Mouse (Mus musculus): Measurements from ENCODE around the gene Pdzd3. TPM values are rescaled to one million over a fixed set of nuclear protein-coding genes. Genes with fewer than 3 reads are reported as not detected.

Gene Pdzd3
- total RNA-seq, 2 experiments from 2014 or later, result 0.75 to 0.81 TPM

GRCm38 (mm10) chr9:44207840-44208239, 43.4 kb downstream of the Pdzd3 start:
- no peak for DNase-seq (ENCODE audit: low spot score in 2 of 2)

GRCm38 (mm10) chr9:44200458-44200857, 50.8 kb downstream of the Pdzd3 start:
- no peak for DNase-seq (ENCODE audit: low spot score in 2 of 2)

DNA sequence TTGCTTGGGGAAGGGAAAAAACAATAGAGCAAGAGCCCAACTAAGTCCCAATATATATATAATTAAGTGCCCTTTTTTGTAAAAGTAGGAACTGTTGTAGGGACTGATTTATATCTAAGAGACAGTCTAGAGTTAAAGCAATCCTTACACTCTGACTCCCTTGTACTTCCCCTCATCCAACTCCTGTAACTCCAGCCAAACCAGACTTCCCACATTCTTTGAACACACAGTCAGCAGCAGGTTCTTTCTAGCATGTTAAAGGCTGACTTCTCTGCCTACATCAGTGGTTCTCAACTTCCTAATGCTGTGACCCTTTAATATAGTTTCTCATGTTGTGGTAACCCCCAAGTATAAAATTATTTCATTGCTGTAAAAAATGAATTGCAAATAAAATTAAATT, 51.7 kb downstream of the Pdzd3 start:
- DNase-seq (ENCODE audit: low spot score in 2 of 2), result no peak

DNA sequence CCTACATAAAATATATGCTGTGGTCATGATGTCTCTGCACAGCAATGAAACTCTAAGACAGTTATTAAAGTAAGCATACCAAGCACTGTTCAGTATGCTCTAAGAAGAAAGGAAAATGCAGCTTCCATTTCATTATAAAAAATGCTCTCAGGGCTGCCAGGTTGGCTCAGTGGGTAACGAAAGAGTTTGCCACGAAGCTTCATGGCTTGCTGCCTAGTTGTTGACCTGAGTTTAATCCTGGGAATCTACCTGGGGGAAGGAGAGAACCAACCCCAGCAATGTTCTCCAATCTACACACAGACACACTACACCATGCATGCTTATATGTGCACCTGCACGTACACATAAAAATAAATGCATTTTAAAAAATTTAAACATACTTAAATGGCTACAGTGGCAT, 52.1 kb downstream of the Pdzd3 start:
- no peak for DNase-seq (ENCODE audit: low spot score in 2 of 2)

Other genes starting within 250 kb of the Pdzd3 start
- 100 to 1,000 TPM; 830 to 832 TPM for gene Thy1, start 208.1 kb downstream of the Pdzd3 start, total RNA-seq (2021)
- 10 to 100 TPM; 79.1 to 86.3 TPM for gene Usp2, start 184.4 kb downstream of the Pdzd3 start, total RNA-seq (2021)
- under 1 TPM in 1 of 2 experiments, not detected in 1; 0.16 TPM for gene Mfrp, start 149.7 kb downstream of the Pdzd3 start, total RNA-seq (2021)
- gene C1qtnf5, start 144.2 kb downstream of the Pdzd3 start, total RNA-seq (2021), result 10 to 100 TPM; 18.1 to 23.2 TPM
- under 1 TPM; 0.14 to 0.42 TPM for gene Gm49380, start 138.0 kb downstream of the Pdzd3 start, total RNA-seq (2021)
- 10 to 100 TPM; 28.7 to 31.9 TPM for gene Rnf26, start 138.0 kb downstream of the Pdzd3 start, total RNA-seq (2021)
- 10 to 100 TPM in 1 of 2 experiments, 1 to 10 TPM in 1; 8.7 to 10.3 TPM for gene Mcam, start 117.0 kb downstream of the Pdzd3 start, total RNA-seq (2021)
- 10 to 100 TPM; 51.1 to 56.3 TPM for gene Cbl, start 17.4 kb downstream of the Pdzd3 start, total RNA-seq (2021)
- 1 to 10 TPM in 1 of 2 experiments, not detected in 1; 1.8 TPM for gene Ccdc153, start 10.8 kb downstream of the Pdzd3 start, total RNA-seq (2021)
- 10 to 100 TPM in 1 of 2 experiments, 1 to 10 TPM in 1; 9.0 to 10.4 TPM for gene Nlrx1, start 17.1 kb upstream of the Pdzd3 start, total RNA-seq (2021)
- 10 to 100 TPM; 56.0 to 63.2 TPM for gene Abcg4, start 37.1 kb upstream of the Pdzd3 start, total RNA-seq (2021)
- gene Hinfp, start 54.2 kb upstream of the Pdzd3 start, total RNA-seq (2021), result 10 to 100 TPM; 29.1 to 36.1 TPM
- 100 to 1,000 TPM; 188 to 207 TPM for gene C2cd2l, start 68.8 kb upstream of the Pdzd3 start, total RNA-seq (2021)
- gene Dpagt1, start 74.5 kb upstream of the Pdzd3 start, total RNA-seq (2021), result 10 to 100 TPM; 13.4 to 16.3 TPM
- 10 to 100 TPM; 51.3 to 54.1 TPM for gene H2afx, start 83.2 kb upstream of the Pdzd3 start, total RNA-seq (2021)
- 10 to 100 TPM; 18.1 to 19.7 TPM for gene Hmbs, start 92.8 kb upstream of the Pdzd3 start, total RNA-seq (2021)
- gene Vps11, start 110.2 kb upstream of the Pdzd3 start, total RNA-seq (2021), result 10 to 100 TPM; 55.6 to 56.8 TPM
- gene Hyou1, start 128.0 kb upstream of the Pdzd3 start, total RNA-seq (2021), result 100 to 1,000 TPM; 137 to 138 TPM
- gene Slc37a4, start 145.4 kb upstream of the Pdzd3 start, total RNA-seq (2021), result 10 to 100 TPM; 24.5 to 31.8 TPM
- gene Rps25, start 155.7 kb upstream of the Pdzd3 start, total RNA-seq (2021), result 100 to 1,000 TPM; 755 to 756 TPM
- 10 to 100 TPM; 70.6 to 71.0 TPM for gene Trappc4, start 156.1 kb upstream of the Pdzd3 start, total RNA-seq (2021)
- gene Ccdc84, start 167.1 kb upstream of the Pdzd3 start, total RNA-seq (2021), result 10 to 100 TPM; 18.9 to 19.0 TPM
- gene Foxr1, start 189.7 kb upstream of the Pdzd3 start, total RNA-seq (2021), result not detected
- not detected for gene Upk2, start 203.5 kb upstream of the Pdzd3 start, total RNA-seq (2021)
- 10 to 100 TPM; 59.1 to 62.5 TPM for gene Bcl9l, start 231.4 kb upstream of the Pdzd3 start, total RNA-seq (2021)

All from left cerebral cortex, adult 18-20 months (tissue).